Mouse (Mus musculus) spleen, postnatal 36 days (tissue): Measurements from ENCODE around the gene 1600014C23Rik.

Source experiments
- DNase-seq, 2 experiments: peaks; one replicate each; pipeline ENCODE4 v3.0.0; 2022; ENCODE audit warnings: low spot score in 2 of 2, mixed read lengths in 1 of 2

The 1600014C23Rik gene

DNA sequence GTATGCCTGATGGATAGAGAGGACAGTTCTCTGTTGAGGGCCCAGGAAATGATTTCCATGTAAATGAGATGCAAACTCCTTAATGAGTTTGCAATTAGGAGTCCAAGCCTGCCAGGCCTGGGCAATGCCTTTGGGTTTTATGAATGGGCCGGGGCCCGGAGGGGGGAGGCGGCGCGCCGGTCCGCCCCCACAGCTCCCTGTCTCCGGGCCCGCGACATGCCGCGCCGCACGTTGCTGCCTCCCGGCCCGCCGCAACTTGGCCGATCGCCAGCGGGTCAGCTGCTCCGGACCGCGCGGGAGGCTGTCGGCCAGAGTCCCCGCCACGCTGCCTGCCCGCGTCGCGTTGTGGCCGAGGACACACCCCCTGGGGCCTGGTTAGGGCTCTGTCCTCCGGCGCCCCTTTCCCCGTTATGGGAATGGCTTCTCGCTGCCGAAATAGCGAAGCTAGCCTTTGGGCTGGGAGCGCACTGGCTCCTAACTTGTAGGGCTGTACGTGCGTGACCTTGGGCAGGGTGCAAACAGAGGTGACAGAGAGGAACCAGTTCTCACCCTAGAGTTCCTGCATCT is at the start of gene 1600014C23Rik:
Gene 1600014C23Rik, minus strand, starts transcription at position 110 of the 567 bp plus-strand sequence.
- no peak for DNase-seq

DNA sequence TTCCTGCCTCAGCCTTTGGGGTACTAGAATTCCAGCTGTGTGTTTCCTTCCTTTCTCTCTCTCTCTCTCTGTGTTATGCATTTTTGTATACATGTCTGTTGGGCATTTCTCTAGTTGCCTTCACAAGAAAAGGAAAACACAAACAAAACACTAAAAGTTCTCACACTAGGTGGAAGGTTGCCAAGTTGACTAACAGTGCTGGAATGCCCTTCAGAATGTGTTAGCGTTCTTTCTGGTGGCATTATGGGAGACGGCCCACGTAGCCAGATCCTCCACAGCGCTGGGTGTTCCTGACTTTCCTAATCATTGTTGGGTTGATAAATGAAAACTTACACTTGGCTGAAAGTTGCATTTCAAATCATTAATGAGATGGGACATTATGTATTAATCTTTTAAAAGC is 44.8 kb upstream of the 1600014C23Rik start:
- DNase-seq, result no peak

GRCm38 (mm10) chr17:45777431-45777830 is 43.8 kb upstream of the 1600014C23Rik start:
- DNase-seq, result no peak

GRCm38 (mm10) chr17:45776185-45776584 is 42.5 kb upstream of the 1600014C23Rik start:
- no peak for DNase-seq

GRCm38 (mm10) chr17:45775468-45775867 is 41.8 kb upstream of the 1600014C23Rik start:
- no peak for DNase-seq

- DNase-seq, result no peak
Observed at GRCm38 (mm10) chr17:45772566-45772965, 38.9 kb upstream of the 1600014C23Rik start.

DNA sequence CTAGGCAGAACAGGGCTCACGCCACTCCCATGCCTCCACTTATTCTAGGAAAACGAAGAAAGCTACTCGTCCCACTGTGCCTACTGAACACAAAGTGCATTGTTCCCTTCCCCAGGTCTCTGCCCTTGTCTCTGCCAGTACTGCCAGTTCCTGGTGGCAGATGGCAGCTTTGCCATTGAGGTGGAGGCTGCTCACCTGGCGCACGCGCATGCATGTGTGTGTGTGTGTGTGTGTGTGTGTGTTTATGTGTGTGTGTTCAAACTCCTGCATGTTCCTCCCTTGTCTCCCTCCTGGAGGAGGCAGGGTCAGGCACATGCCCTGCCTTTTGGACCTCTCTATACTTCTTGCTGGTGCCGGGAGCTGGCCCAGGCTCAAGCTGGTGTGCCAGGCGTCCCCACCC is 38.5 kb upstream of the 1600014C23Rik start:
- DNase-seq, result no peak

- no peak for DNase-seq
Observed at GRCm38 (mm10) chr17:45770441-45770840, 36.8 kb upstream of the 1600014C23Rik start.

GRCm38 (mm10) chr17:45769821-45770220 is 36.2 kb upstream of the 1600014C23Rik start:
- no peak for DNase-seq

- DNase-seq, result no peak
Observed at GRCm38 (mm10) chr17:45767536-45768146, 34.0 kb upstream of the 1600014C23Rik start.

- peak; percentile 42 to 59 for DNase-seq
Observed at GRCm38 (mm10) chr17:45766735-45767535, 33.3 kb upstream of the 1600014C23Rik start.

DNA sequence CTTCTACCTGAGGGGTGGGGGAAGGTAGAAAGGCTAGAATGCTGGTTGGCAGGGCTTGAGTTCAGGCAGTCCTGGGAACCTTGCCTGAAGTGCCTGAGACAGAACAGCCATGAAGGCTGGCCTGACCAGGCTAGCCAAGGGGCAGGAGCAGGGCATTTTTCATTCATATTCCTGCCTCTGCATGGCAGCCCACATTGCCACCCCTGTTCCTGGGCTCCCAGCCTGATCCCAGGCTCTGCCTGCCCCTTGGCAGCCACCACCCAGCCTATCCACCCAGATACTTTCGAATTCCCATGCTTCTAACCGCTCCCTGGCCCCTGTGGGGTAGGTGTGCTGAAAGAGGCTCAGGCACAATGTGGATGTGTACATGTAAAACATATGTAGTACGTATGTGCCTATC is 32.3 kb upstream of the 1600014C23Rik start:
- DNase-seq, result no peak

DNA sequence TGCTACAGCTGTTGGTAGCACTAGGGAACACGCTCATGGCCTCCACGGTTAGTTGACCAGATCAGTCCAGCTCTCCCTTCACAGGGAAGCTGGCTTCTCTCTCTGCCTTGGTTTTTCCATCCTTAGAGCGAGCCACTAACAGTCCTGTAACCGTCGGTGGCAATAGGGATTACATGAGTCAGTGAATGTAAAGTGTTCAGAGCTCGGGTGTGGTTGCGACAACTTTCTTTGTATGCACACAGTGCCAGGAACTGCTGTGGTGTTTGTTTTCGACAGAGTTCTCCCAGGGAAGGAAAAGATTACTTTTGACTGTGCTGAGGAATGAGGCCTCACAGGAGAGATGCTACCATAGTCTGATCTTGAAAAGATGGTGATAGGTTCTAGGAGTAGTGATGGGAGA is 29.5 kb upstream of the 1600014C23Rik start:
- no peak for DNase-seq

DNA sequence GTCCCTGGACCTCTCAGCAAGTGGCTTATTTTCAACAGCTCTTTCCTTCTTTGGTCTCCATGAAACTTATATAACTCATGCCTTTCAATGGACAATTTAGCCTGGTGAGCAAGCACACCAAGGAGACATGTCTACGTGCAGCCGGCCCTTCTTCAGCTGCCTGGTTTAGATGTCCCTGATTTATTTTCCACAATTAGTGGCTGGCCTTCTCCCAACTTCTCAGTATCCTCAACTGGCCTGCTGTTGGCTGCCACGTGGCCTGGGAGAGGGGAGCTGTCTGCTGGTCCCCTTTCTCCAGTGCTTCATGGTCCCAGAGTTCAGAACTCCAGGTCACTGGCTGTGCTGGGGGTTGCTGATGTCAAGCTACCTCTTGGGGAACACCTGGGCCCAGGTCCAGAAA is 28.3 kb upstream of the 1600014C23Rik start:
- no peak for DNase-seq

GRCm38 (mm10) chr17:45760965-45761645 is 27.5 kb upstream of the 1600014C23Rik start:
- no peak for DNase-seq

- no peak for DNase-seq
Observed at GRCm38 (mm10) chr17:45759751-45760150, 26.1 kb upstream of the 1600014C23Rik start.

- DNase-seq, result no peak
Observed at GRCm38 (mm10) chr17:45758808-45759207, 25.2 kb upstream of the 1600014C23Rik start.

DNA sequence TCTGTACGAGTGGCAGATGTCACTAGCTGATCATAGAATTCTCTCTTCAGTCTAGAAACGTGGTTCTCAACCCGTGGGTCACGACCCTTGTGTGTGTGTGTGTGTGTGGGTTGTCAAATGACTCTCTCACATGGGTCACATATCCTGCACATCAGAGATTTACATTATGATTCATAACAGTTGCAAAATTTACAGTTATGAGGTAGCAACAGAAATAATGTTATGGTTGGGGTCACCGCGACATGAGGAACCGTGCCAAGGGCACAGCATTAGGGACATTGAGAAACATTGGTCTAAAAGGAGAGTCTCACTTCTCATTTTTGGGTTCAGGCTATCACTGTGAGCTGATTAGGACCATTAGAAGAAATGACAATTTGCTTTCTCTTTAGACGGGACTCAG is 24.3 kb upstream of the 1600014C23Rik start:
- no peak for DNase-seq

GRCm38 (mm10) chr17:45756831-45757230 is 23.2 kb upstream of the 1600014C23Rik start:
- no peak for DNase-seq

DNA sequence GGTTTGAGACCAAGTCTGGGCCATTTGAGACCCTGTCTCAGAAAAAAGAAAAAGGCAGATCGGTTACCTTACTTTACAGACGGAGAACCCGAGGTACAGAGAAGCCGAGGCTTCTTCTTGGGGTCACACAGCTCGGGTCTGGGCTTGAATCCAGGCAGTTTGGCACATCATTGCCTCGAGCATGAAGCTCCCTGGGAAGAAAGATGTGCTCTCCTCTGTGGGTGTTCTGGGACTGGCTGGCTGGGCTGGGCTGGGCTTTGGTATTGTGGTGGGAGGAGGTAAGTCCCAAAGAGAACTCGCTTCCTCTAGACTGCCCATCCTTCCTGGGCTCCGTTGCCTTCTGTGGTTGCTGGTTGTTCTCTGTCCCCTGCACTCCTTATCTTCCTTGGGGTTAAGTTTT is 22.7 kb upstream of the 1600014C23Rik start:
- no peak for DNase-seq

GRCm38 (mm10) chr17:45754186-45754862 is 20.7 kb upstream of the 1600014C23Rik start:
- DNase-seq, result no peak

GRCm38 (mm10) chr17:45752678-45753077 is 19.0 kb upstream of the 1600014C23Rik start:
- peak in 1 of 2 experiments; percentile 14 for DNase-seq
